Mouse (Mus musculus): ENCODE results near the gene Srgap2. TPM values are rescaled to one million over a fixed set of nuclear protein-coding genes. Genes with fewer than 3 reads are reported as not detected.

The Srgap2 gene
- total RNA-seq, 2 experiments from 2014 or later = 125 to 129 TPM

DNA sequence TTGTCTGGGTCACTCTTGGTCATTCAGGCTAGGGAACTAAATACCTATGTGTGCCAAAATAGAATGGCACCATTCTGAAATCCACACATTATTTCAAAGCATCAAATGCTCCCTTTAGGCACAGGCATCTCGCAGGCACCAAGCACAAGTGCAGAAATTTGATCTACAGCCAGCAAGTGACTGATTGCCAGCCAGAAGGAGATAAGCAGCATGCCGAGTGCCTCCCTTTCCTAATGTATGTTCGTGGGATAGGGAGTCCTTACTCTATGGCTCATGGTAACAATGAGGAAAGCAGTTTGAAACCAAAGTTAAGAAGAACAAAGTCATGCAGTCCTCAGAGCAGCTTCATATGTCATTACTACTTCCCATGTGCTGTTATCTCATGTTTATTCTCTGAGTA is 107.8 kb downstream of the Srgap2 start:
- no peak for DNase-seq (ENCODE audit: low spot score in 2 of 2)

DNA sequence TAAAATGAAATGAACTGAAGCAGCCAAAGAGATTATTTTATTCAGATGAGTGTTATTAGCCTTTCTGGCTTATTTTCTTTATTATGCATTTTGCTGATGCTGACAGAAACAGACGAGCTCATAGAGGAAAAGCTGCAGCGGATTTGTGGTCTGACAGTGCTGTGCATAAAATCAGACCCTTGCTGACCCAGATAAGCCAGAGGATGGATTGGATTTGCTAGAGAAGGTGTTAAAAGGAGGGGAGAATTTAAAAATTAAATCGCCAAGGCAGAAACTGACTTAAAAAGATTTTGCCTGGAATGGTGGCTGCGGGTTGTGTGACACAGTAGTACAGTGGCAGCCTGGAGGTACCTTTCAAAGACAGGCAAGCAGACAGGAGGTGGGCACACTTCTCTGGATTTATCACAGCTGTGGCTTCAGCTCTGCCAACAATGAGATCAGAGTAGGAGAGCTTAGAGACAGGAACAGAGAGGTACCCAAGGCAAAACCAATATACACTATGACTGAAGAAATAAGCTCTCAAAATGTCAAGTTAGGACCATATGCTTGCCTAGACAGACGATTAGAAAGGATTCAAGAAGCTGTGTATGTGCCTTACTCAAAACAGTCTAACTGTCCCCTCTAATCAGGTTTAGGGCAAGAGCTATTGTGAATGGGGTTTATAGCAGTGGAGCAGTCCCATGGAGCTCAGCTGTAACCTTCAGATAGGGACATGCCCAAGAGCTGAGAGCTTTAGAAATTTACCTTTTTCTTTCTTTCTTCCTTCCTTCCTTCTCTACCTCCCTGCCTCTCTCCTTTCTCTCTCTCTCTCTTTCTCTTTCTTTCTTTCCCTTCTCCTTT is 109.1 kb downstream of the Srgap2 start:
- no peak for DNase-seq (ENCODE audit: low spot score in 2 of 2)

DNA sequence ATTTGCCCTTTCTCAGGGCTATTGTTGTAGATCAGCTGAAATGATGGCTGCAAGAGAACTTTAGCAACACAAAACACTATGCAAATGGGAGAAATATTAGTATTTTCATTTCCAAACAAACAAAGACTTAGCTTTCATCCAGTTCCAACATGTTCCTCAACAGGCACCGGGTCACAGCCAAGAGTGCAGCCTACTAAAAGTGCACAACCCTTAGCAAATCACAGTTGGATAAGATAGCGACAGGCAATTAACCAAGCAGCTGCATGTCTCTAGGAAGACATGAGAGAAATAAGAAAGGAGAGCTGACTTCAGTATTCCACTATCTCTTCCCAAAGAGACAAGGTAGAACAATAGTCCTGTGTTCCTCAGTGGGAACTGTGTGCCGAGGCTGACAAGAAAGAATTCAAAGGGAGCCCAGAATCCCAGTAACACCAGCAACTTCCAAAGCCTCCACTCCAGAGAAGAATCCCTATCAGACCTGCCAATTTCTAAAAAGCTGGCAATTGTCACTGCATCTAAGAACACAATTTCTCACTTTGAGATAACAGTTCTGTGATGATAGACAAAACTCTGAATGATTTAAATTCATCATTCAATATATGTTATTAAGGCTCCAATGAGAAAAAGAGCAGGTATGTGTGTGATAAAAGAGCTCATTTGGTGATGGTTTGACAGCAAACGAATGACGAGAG is 109.9 kb downstream of the Srgap2 start:
- no peak for DNase-seq (ENCODE audit: low spot score in 2 of 2)

DNA sequence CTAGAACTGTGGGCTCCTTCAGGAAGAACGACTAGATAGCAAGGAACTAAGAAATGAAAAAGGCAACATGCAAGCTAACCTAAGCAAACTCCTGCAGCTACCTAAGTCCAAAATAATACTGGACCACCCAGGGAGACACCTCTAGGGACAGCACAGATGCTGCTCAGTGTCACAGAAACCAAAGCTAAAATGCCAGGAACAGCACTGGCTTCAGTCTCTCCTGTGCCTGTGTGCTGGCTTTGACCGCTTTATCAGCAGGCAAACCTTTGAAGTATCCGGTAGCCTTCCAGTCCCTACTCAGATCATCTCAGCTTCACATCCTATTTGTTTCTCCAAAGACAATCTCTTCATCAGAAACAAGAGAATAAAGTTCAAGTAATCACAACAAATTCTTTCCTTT is 123.6 kb downstream of the Srgap2 start:
- no peak for DNase-seq (ENCODE audit: low spot score in 2 of 2)

DNA sequence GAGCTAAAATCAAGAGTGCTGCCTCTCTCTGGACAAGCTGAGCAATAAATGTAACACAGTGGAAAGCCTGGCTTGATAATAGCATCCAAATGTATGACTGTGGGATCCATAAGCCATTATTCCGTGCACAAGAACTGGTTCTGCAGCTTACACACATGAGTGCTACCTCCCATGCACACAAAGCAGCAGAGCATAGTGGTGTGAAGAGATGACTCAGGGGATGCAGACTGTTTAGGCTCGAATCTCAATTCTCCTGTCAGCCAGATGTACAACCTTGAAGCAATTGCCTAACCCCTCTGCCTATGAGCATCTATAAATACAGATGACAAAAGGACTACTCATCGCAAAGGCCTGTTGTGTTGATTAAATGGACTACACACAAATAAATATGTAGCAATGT is 126.3 kb downstream of the Srgap2 start:
- no peak for DNase-seq (ENCODE audit: low spot score in 2 of 2)

DNA sequence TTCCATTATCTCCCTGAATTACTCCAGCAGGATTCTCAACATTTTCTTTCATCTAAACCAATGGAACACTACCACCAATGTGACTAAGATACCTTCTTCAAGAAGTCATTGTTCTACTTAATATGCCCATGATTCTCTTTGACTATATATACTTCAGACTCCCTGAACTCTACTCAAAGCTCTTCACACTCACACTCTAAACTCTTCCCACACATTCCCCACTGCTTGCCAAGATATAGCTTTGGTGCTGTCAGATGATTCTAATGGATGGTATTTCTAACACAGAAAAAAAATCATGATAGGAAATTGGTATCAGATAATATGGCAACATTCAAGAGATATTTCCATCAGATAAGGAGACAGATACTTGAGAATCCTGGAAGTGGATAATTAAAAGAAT is 129.0 kb downstream of the Srgap2 start:
- DNase-seq (ENCODE audit: low spot score in 2 of 2) = no peak

DNA sequence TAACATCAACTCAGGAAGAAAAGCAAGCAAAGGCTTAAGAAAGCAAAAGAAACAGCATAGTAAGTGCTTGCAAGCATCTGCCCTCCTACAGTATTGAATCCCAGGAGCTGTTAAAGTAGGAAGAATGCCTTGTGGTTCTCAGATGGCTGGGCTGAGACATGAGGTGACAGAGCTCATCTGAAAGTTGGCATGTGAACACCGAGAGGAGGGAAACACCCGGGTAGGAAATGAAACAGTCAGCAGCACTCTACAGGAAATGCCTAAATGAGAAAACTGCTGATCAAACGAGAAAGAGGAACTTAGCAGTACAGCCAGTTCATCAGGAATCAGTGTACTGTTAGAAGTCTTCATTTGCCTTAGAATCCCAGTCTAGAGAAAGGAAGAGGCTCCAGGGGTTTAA is 142.7 kb downstream of the Srgap2 start:
- DNase-seq (ENCODE audit: low spot score in 2 of 2) = no peak

DNA sequence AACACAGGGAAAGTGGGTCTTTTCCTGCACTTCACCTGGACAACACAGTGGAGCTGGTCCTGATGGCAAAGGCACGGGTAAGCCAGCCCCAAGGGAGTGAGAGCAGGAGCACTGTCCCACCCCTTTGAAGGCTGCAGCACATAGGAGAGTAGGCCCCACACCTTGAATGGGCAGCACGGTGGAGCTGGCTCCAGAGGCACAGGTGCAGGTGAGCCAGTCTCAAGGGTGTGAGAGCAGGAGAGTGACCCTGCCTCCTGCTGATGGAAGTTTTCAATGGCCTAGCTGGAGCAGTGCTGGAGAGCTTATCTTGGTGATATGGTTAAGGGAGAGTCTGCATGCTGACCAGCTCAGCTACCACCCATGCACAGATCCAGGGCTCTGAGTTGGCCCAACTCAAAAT is 145.0 kb downstream of the Srgap2 start:
- DNase-seq (ENCODE audit: low spot score in 2 of 2) = no peak

DNA sequence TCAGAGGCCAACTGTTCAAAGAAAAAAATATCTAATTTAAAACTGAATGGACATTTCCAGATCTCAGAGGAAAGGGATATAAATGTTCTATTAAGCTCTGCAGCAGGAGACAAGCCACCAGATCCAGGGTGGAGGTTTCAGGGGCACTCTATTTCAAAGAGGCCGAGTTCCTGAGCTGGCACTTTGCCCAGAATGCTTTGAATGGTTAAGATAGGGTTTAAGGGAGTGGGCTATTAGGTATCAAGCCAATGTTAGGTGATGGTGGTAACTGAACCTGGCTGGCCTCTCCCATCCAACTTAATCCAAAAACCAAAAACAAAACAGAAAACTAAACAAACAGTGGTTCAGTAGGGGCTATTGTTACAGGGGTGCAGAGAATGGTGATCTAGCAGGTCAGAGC is 146.9 kb downstream of the Srgap2 start:
- DNase-seq (ENCODE audit: low spot score in 2 of 2) = no peak

DNA sequence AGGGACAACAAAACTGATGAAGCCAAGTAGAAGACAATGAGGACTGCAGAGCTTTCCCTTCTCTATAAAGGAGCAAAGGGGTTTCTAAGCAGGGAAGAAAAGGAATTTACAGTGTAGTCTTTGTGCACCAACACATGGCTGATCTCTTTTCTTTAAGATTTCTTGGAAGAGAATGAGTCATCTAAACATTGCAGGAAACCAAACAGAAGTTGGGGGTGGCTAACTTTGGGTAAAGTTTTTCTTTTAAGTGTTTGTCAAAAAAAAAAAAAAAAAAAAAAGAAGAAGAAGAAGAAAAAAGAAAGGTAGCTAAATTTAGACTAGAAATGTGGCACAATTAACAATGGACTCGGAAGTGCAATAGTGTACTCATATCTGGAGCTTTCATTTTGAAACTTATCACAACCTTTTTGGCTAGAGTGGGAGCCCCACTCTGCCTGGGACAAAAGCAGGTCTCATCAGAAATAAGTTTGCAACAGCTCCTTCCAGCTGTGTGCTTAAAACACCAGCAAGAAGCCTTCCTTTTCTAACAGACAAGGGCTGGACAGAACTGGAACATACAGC is 148.2 kb downstream of the Srgap2 start:
- no peak for DNase-seq (ENCODE audit: low spot score in 2 of 2)

DNA sequence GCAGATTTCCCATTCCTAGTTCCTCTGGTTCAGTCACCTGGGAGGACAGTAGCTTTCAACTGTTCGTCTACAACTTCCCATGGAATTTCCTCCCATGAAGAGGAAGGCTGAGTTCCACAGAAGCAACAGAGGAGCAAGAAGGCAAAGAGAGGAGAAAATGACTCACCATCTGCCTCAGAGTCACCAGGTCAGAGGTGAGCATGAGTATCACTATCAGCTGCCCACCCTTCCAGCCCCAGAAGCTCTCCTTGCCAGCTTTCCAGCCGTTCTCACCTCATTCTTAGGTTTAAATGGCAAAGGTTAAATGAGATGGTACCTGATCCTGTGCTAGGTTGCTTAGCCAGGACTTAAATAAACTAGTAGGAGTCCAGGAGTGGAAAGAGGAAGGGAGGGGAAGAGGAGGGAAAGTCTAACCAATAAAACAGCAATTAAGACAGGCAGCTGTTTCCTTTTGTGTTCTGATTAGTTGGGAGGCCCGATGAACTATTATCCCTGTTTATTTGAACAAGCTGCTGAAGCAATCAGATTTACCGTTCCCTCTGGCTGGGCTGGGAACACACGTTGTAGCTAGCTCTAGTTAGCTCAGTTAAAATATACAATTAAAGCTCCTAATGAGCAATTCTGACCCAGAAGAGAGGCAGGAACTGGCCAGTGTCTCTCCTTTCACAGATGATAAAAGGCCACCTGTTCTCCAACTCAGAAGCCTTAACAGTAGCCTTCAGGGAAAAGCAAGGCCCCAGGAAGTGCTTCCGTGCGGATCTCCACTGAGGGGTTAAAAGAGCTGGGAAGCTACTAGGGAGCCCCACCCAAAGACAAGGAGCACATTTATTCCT is 148.9 kb downstream of the Srgap2 start:
- DNase-seq (ENCODE audit: low spot score in 2 of 2) = no peak

DNA sequence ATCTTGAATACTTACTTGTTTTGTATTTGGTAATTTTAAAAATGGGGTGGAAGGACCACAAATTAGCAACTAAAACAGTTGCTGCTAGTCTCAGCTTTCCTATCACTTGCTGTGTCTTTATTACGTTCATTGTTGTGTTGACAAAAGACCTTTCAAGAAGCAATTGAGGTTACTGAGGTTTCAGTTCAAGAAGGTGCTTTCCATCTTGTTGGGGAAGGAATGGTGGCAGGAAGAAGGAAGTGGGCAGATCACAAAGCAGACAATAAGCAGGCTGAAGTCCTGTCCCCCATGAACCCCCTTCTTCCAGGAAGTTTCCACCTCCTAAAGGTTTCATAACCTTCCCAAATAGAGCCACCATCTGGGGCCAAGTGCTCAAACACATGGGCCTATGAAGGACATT is 161.3 kb downstream of the Srgap2 start:
- DNase-seq (ENCODE audit: low spot score in 2 of 2) = no peak

DNA sequence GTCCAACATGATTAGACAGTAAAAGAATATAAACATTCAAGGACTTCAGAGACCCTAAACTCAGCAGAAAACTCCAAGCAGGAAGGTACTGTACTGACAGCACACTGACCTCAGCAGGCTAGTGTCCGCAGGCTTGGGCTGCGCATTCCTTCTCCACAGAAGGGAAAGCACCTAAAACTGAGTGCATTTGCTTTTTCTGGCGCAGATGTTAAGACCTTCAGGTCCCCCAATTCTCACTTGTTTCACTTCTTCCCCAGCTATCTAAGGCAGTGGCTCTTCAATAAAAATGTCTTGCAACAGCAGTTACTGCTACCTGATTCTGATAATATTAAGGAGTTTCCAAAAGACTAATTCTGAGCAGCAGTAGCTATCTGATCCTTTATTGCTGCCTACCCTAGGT is 162.7 kb downstream of the Srgap2 start:
- DNase-seq (ENCODE audit: low spot score in 2 of 2) = no peak

DNA sequence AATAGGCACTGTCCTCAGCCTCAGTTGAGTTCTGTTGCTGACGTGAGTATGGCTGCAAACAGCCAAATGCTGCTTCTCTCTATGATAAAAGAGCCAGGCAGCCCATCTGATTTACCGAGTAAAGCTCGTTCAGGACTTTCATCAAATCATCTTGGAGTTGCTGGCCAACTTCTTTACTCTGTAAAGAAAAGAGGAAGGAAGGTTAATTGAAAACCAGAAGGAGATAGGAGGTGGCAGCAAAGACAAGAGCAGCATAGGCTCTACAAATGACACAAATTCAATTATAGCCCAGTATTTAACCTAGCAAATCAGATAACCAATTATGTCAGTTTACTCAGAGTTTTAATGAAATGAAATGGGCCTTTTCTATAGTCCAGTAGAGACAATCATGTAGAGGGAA is 163.3 kb downstream of the Srgap2 start:
- DNase-seq (ENCODE audit: low spot score in 2 of 2) = no peak

DNA sequence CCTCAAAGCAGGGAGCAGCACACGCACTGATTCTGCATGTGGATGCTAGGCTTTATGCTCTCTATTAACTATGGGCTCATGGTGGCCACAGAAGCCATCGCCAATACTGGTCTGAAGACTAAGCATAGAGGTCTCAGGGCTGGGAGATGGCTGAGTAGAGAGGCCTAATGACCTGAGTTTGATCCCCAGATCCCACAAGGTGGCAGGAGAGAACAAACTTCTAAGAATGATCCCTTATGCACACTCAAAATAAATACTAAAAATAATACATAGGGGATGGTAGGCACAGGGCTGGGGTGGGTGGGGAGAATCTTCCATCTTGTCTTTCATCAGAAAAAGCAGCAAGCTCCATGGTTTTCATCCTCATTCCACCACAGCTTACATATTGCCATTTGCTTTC is 165.1 kb downstream of the Srgap2 start:
- DNase-seq (ENCODE audit: low spot score in 2 of 2) = no peak

DNA sequence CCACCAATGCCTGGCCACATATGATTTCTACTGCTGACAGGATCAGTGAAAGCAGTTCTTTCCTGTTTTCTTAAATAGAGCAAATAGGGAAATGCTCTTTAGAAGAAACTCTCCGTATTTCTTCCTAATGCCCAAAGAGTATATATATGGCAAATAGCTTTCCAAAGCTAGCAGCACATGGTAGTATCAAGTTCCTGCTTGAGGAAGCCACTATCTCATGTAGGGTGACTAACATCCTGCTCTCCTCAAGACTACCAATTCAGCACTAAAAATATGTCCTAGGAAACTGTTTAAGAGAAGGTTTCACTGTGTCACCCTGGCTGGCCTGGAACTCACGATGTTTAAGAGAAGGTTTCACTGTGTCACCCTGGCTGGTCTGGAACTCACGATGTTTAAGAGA is 166.4 kb downstream of the Srgap2 start:
- DNase-seq (ENCODE audit: low spot score in 2 of 2) = no peak

DNA sequence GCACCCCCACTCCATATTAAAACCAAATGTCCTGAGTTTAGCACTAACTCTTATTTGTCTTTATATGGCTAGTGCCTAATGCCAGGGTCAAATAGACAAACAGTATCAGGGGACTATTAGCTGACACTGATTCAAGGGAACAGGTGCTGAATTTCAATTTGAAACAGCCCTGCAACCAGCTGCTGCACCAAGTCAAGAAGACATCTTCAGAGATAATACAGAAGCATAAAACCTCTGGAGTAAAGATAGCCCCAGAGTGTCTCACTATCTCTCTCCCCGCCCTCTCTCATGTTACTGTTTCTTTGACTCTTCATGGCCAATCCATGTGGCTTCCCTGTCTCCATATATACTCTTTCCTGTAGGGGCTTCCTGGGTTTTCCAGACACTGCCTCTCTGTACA is 167.5 kb downstream of the Srgap2 start:
- DNase-seq (ENCODE audit: low spot score in 2 of 2) = no peak

DNA sequence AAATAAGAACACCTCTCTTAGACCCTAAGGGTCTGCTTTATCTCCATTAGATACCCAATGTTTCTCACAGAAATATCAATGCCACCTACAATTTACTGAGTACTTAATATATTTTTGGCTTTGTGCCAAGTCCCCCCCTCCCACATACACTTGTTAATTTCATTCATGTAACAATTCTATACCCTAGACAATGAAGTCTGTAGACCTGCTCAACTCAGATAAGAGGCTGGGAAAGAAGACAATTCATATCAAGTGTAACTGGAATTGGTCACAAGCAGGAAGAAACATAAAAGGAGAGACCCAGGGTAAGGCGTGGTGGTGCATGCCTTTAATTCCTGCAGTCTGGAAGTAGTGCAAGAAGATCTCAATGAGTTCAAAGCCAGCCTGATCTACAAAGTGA is 169.9 kb downstream of the Srgap2 start:
- no peak for DNase-seq (ENCODE audit: low spot score in 2 of 2)

DNA sequence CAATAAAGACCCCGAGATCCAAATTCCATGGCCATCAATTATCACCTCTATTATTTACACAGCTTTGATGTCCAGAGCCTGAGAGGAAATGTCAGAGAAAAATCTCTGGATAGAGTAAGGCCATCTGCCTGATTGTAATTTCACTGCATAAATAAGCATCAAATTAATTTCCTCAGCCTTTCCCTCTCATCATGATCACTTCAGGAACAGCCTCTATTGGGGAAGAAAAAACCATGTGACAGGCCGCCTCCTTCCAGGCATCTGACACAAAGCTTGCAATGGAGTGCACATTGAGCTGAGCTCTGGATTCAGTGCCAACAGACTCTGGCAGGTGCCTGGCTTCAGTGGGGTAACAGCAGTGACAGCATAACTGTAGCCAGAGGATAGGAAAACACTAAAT is 175.7 kb downstream of the Srgap2 start:
- peak; percentile 65 to 73 for DNase-seq (ENCODE audit: low spot score in 2 of 2)

DNA sequence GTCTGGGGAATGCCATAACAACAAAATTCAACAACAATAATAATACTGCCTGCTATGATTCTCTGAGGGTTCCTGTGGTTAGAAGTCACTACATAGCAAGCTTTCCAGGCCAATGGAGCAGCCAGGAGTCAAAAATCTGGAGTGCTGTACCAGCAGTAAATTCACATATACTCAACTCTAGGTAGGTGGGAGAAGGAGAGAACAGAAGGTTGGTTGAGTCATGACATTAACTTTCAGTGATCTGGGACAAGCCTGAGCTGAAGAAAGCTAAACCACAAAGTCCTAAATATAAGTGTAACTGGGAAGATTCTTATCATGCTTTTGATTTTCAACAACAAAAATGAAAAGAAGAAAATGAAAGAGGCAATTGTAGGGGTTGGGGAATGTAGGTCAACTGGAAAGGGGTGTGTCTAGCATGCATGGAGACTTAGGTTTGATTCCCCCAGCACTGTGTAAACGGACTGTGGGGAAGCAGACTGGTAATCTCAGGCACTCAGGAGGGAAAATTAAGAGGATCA is 177.1 kb downstream of the Srgap2 start:
- DNase-seq (ENCODE audit: low spot score in 2 of 2) = no peak

DNA sequence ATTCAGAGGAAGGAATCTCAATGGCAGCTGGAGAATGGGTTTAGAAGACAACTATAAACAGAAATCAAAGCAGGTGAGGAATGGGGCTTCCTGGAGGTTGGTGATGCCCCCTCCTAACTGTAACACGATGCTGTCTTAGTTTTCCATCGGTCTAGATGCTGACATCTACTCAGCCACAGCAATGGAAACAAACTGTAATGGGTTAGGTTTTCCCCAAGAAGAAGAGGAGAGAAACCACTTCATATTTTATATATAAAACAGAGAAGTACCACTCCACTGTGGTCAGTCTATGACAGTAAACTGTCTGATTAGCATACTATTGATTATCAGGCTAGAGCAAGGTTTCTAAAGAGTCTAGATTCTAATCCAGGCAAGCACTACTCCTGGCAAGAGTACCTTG is 179.4 kb downstream of the Srgap2 start:
- no peak for DNase-seq (ENCODE audit: low spot score in 2 of 2)
